Mouse (Mus musculus): ENCODE data around the gene Cyth4.

Gene Cyth4

DNA sequence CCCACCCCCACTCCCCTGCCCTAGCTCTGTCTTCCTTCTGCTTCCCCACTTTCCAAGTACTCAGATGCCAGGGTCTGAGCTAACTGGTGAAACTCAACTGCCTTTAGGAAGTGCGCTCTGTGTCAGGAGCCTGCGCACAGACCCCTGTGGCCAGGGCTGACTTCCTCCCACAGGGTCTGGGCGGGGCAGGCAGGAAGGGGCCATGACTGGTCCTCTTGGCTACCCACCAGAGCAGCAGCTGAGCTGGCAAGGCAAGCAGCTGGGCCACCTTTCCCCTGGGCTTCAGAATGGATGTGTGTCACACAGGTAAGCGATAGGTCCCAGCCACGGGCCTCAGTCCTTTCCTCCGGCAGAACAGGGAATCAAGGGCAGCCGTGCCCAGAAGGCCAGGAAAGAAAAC, at the start of gene Cyth4:
Cyth4 (plus strand) TSS at position 134 of the 400 bp plus-strand sequence.
- no peak for DNase-seq (ENCODE audit: low read depth)

DNA sequence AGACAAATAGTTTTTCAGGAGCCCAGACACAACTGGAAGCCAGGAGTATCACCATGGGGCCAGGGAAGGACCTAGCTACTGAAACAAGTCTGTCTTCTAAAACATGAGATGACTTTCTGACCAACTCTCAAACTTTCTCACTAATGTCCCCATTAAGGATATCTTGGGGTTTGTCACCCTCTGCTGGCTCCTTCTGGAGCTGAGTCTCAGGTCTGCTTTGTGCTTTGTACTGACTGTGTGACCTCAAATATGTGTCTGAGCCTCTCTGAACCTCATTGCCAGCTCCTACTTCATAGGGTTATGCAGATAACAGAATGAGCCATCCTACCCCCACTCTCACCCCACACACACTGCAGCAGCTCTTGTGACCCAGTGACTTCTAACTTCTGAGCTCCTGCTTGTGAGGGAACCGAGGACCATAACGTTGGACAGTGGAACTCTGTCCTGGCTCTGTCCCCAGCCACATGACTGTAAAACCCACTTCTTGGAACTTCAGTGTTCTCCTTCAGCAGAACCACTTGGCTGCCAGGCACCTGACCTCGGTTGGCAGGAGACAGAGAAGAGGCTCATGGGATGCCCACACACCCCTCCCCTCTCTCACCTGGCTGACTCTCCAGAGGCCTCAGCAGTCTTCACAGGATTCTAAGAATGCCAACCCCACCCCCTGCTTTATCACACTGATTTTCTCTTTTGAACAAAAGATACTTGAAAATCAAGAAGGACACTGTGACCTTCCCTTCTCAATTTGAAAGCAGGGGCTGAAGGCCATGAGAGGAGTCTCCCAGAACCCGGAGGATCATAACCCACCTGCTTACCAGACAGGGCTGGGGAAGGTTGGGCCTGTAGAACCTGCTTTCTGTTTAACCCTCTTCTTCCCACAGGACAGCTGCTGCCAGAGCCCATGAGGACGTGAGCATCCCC, 49.2 kb upstream of the Cyth4 start:
- DNase-seq (ENCODE audit: low read depth): peak; percentile 21

DNA sequence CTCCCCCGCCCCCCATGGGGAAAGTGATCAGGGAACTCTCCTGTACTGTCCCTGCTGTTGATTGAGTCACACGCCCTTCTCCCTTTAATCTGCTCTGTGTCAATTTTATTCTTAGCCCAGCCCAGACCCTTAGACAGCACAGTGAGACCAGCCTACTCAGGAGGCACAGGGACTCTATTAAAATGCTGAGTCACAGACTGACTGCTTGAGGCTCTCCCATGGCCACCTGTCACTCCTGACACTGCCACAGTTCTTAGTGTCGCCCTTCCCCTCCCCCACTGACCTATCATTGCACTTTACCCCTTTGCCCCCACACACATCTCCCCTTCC, 48.5 kb upstream of the Cyth4 start:
- DNase-seq (ENCODE audit: low read depth): no peak

DNA sequence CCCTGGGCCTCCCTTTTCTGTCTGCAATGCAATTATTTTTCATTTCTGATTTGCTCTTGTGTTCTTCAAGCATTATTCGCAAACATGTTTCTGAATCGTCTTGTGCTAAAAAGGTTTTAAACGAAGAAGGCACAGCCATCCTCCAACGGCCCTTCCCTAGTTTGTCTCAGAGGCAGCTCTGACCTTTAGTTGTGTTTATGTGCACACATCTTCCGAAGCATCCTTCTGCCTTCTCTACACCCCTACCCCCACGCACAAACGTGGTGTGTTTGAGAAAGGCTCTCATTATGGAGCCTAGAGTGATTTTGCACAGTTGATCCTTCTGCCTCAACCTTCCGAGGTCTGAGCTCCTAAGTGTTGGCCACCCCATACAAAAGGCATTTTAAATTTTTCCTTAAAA, 48.1 kb upstream of the Cyth4 start:
- DNase-seq (ENCODE audit: low read depth): no peak

DNA sequence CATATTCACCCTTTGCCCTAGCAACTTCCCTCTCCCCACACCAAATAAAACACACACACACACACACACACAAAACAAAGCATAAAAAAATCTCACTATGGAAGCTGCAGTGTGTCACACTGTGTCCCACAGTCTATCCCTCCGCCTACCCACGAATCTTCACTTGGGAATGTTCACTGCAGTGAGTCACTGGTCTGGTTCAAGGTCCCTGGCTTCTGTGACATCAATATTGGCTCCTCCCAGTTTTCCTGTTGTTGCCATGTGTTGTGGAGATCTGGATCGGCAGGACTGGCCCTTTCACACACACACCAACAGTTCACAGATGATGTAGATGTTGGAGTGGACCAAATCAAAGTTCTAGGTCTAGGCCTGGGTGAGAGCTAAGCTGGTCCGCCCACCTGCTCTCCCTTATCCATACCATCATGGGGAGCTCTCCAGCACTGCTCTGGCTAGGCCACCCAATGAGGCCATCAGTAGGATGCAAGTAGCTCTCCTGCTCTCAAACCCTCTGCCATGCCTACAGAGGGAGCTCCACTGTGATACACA, 47.6 kb upstream of the Cyth4 start:
- peak; percentile 3 for DNase-seq (ENCODE audit: low read depth)

DNA sequence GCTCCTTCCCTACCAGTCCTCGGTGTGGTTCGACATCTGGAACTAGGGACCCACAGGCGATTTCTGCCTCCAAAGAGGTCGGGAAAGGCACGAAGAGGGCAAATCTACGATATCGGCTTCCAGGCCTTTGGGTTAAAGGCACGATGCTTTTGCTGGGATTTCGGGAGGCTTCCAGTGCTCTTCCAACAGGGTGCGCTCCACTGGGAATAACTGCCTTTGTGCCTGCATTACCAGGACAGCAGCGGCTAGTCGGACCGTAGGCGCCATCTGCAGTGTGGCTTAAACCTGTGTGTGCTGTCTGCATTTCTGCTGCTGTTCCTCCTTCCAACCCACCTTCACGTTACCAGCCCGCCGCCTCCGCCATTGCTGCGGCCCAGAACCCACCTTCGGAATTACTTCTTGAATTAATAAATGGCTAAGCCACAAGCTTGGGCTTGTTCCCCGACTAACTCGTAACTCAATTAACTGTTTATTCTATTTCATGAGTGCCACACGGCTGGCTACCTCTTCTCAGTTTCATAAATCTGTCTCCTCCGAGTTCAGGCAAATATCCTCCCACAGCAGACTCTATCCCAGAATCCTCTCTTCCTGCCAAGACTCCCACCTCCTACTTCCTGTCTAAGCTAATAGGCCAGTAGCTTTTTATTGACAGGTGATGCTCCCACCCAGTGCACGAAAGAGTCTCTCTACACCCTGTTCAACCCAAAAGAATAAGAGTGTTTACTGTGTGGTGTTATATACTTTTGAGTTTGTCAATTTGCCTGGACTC, 42.1 kb upstream of the Cyth4 start:
- DNase-seq (ENCODE audit: low read depth): no peak

DNA sequence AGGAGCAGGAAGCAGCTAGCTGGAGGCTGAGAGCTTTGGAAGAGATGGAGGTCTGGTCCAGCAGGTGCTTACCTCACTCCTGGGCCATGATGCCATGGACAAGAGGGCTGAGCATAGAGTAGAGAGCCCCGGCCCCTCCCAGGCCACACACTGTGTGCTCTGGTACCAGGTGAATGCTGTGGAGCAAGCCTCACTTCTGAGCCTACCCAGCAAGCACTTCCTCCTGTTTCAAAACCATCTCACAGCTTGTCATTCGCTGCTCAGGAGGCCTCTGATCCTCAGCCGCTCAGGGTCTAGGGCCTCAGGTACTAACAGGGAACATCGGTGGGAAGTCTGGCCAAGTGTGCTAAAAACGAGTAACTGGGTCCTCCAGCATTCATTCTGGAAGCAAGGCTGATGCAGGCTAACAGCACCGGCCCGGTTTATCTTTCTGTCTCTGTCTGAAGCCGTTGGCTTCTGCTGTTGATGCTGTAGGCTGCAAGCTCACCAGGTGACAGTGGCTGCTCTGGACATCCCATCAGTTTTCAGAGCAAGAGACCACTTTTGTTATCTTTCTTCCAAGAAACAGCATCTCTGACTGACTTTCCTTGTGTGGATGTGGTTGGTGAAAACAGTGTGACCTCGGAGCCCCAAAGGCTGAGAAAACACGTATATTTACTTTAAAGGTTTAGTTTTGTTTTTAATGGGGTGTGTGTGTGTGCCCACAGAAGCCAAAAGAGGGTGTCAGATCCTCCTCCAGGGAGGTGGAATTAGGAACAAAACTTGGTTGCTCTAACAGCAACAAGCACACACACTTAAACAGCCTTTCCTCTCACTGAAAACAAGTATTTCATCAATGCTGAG, 38.9 kb upstream of the Cyth4 start:
- no peak for DNase-seq (ENCODE audit: low read depth)

DNA sequence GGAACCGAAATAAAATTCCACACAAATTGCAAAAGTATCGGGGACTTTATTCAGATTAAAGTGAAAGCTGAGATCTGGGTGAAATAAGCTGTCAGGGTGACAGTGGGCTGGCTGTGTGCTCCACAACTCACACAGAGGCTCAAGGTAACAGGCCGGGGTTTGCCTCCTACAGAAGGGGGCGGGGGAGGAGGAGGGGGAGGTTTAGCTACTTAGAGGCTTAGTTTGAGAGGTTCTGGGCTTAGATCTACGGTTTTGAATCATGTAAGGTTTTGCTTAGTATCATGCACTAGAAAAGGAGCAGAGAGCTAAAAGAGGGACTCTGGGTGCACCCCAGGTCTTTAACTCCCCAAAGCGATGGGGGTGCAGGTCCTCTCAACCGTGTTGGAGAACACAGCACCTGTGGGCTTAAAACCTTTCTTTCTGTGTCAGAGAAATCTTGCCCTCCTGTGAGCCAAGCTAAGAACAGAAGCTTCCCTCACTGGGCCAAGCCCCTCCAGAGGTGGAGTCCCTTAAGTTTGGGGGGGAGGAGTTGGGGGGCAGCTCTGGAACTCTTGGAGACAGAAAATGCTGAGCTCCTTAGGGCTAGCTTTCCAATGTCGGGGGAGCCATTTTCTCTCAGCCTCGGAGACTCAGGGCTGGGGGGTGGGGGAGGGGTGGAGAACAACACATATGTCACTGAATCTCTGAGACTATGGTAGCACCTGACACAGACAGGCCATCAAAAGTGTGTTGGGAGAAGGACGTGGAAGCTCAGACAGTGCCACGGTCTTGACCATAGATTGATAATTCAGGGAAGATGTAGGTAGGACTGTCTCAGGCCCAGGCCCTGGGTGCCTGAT, 37.5 kb upstream of the Cyth4 start:
- no peak for DNase-seq (ENCODE audit: low read depth)

DNA sequence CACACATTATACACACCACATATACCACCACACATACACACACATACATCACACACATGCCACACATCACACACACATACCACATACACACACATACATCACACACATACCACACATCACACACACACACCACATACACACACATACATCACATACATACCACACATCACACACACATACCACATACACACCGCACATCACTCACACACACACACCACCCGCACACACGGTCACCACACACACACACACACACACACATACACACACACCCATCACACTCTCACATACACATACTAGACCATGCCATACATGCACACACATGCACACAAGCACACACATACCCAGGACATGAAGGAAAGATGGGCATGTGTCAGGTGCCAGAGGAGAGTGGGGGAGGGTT, 33.5 kb upstream of the Cyth4 start:
- DNase-seq (ENCODE audit: low read depth): no peak

DNA sequence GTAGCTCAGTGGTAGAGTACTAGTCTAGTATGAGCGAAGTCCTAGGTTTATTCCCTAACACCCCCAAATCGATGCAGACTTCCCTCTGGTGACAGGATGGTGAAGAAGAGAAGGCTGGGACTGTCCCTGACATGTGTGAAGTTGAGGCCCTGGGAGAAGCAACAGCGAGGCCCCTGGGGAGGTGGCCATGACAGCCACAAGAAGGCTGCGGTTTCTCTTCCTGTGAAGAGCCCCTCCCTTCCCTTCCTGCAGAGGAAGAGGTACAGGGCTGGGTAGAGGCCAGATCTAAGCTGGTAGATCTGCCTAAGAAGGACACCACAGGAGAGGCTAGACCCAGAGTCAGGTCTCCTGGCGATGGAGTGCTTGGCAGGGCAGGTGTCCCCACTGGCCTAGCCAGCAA, 32.9 kb upstream of the Cyth4 start:
- no peak for DNase-seq (ENCODE audit: low read depth)

DNA sequence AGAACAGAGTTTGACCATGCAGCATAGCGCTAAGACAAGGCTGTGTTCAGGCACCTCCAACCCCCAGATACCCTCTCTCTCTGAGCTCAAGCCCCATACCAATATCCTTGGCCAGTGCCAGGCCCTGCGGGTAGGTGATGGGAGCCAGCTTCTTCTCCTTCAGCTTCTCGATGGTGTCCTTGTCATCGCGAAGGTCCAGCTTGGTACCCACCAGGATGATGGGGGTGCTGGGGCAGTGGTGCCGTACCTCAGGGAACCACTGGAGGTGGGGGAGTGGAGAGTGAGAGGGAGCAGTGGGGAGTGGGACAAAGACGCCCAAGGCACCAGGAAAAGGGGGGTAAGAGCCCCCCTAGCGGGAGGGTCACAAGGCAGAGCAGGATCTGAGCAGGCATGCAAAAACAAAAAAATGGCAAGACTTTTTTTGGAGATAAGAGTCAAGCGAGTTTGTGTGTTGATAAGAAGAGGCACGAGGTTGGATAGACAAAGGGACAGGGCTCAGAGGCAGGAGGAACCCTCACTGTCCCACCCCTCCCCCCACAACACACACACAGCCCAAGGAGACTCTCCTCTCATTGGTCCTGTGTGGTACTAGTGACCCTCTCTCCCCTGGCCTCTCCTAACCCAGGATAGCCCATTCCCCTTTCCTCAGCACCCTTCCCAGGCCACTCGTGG, 31.9 kb upstream of the Cyth4 start:
- DNase-seq (ENCODE audit: low read depth): no peak

DNA sequence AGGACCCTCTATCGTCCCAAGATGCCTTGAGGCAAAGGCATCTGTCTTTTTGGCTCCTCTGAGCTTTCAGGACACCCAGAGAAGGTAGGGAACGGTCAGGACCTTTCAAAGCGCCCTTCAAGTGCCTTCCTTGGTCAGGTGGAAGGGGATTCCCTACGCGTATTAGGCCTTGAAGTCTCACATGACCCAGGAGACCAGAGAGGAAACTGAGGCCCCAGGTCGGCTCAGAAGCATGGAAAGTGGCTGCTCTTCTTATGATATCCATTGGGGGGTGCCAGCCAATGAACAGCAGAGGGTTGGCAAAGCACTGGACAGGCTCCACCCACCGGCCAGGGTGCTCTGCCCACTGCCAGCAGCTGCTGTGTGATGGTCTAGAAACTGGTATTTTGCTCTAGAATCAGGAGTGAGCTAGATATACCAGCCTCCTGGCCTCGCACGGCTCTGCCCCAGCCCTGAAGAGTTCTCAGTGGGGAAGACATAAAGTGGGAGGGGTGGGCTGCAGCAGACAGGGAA, 29.2 kb upstream of the Cyth4 start:
- DNase-seq (ENCODE audit: low read depth): no peak

DNA sequence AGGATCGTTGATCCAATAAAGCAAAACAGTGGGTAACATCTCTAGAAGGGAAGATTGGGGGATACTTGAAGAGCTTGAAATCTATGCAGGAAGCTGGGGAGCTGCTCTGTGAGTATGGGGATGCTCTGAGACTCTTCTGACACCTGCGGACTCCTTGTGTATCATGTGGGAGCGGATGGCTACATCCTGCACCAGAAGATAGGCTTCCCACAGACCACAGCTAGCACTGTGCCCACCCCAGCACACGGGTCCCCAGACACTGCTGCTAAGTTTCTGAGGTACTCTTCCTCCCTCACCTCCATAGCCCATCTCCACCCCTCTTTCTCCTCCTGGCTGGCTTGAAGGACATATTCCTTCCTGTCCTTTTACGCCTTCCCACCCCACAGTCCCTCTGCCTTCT, 26.7 kb upstream of the Cyth4 start:
- no peak for DNase-seq (ENCODE audit: low read depth)

DNA sequence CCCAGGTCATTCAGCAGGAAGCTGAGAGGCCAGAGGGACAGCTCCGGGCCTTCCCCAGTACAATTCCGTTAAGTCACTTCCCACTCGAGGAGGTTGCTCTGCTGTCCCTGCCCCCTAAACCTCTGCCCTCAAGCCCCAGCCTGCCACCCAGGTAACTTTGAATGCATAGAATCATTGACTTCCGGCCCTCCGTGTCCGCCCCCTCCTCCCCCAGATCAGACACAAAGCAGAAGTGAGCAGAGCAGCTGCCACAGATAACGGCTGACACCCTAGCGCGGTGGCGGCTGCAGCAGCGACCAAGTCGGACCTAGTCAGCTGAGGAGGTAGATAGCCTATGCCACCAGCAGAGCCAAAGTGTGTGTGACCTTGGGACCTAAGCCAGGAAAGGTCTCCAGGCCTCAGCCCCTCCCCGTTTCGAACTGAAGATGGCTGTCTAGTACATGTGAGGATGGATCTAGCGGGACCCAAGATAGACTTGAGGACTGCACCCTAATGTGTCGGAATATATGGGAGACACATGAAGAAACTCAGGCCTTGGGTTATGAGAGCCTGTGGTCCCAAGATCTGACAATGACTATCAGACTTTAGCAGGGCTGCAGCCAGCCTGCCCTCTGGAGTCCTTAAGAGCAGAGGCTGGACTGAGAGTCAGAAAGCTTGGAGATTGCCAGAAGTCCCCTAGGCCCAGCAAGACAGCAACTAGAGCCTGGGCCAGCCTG, 25.1 kb upstream of the Cyth4 start:
- DNase-seq (ENCODE audit: low read depth): no peak

DNA sequence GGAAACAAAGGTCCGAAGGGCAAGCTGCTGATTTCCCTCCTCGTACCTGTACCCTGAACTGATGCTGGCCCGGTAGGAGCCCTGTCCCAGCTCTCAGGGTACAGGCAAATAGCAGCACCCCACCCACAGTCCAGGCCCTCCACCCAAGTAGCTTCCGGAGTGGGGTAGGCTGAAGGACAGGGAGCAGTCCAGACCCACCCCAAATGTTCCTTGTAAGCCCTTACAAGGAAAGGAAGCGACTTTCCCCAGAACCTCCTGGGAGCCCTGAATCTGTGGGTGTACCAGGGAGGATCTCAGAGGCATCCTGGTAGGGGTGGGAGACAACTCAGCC, 24.6 kb upstream of the Cyth4 start:
- DNase-seq (ENCODE audit: low read depth): no peak

DNA sequence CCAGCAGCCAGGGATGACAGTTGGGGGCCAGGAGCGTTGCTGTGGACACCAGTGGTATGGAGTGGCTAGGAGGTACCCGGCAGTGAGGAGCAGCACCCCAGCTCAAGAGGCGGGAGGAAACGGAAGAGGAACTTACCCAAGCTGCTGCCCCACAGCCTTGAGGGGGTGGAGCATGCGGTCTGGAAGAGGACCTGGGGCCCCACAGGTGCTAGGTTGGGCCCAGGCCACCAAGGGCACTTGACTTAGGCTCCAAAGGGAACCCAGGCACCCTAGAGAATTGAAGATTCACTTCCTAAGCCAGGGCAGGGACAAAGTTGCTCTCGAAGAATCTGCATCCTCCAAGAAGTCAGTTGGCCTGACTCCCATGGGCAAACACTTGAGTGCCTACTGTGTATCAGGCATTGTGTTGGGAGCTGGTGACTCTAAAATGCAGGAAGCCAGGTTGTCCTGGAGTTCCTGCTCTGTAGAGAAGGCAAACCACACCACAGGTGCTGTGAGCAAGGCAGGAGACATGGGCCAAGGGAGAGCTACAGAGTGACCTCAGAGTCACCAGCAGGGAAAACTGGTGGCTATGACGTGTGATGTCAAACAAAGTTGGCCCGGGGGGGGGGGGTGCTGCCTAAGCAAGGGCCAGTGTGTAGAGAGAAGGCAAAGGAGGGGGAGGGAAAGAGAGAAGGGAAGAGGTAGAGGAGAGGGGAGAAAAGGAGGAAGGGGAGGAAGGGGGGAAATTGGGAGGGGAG, 24.0 kb upstream of the Cyth4 start, which contains the start of gene Rac2:
Rac2 (minus strand) TSS at position 126 of the 740 bp plus-strand sequence.
- DNase-seq (ENCODE audit: low read depth): no peak

DNA sequence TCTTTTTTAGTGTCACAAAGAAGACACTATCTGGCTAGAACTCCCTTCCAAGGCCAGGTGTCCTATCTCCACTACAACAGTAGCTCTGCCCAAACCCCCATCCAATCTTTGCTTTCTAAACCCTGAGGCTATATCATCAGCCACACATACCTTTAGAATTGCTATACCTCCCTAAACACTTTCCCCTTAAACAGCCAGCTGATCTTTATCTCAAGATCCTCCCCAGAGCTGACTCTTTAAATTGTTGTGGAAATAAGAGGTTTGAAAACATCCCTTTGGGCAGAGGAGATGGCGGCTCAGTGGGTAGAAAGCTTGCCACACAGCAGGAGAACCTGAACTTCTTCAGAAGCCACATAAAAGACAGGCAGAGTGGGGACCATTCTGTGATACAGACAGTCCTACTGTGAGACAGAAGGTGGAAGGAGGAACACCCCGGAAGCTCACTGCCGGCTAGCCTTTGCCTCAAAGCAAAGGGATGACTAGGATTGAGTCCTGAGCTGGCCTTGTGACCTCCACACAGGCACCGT, 20.5 kb upstream of the Cyth4 start:
- no peak for DNase-seq (ENCODE audit: low read depth)

DNA sequence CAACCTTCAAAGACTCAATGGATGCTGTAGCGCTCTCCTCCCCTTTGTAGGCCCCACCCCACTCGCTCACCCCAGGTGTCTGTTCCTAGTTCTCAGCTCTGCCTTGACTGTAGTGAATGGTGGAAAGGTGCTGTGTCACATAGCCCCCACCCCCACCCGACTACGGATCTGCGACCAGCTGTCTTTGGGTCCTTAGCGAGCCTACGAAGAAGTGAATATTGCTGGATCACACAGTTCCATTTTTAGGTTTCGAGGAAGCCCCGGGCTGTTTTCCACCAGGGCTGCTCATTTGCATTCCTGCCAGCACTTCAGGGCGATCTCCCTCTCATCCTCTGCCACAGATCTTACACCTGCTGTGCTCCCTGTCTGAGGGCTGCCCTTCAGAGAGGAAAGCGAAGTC, 13.5 kb upstream of the Cyth4 start:
- DNase-seq (ENCODE audit: low read depth): no peak

DNA sequence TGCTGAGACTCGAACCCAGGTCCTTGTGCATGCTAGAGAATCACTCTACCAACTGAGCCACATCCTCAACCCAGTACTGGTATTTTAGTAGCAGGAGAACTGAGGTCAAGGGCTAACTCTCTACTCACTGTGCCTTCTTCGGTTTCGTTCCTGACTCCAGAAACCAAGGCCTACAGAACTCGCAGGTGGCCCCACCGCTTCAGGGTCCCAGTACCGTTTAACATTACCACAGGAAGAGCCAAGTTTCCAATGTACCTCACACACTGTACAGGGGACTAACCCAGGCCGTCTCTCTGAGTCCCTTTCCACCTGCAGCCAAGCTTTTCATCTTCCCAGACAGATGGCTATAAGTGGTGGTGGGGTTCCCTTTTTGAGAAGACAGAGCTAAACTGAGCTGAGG, 11.4 kb upstream of the Cyth4 start:
- no peak for DNase-seq (ENCODE audit: low read depth)
